Mouse (Mus musculus) neutrophil, adult 65 days (primary cell): ENCODE results near the gene Gm13040. TPM values are rescaled to one million over a fixed set of nuclear protein-coding genes. Genes with fewer than 3 reads are reported as not detected.

Experiments used
- total RNA-seq: library from RNA; stranded (reverse); gene quantifications from 2 replicates; pipeline ENCODE4 v1.2.4, GENCODE M21; 2023

The Gm13040 gene
- not detected in 2 replicates for total RNA-seq

GRCm38 (mm10) chr4:143535654-143536053 lies at the start of gene Gm13040:
Gm13040 (plus strand) TSS chr4:143535954.

GRCm38 (mm10) chr4:143511043-143511442 lies 24.7 kb upstream of the Gm13040 start, which contains the start of gene Gm13043:
Gm13043 (plus strand) TSS chr4:143511343.

GRCm38 (mm10) chr4:143551400-143551799 lies 15.6 kb downstream of the Gm13040 start, which contains the start of the genes BC080695 and Gm13057:
BC080695 (plus strand) TSS chr4:143551700.
Gm13057 (plus strand) TSS chr4:143551709.

Other genes with a start within 250 kb of the Gm13040 start
- gene Pdpn, start 236.4 kb upstream of the Gm13040 start, total RNA-seq: 1.1 and 2.5 TPM in 2 replicates
- not detected in 2 replicates for gene Lrrc38, start 186.2 kb upstream of the Gm13040 start, total RNA-seq
- not detected in 2 replicates for gene Pramel1, start 141.5 kb upstream of the Gm13040 start, total RNA-seq
- 52.0 and 56.6 TPM in 2 replicates for gene Pramef8, start 123.5 kb upstream of the Gm13040 start, total RNA-seq
- gene Oog4, start 85.6 kb upstream of the Gm13040 start, total RNA-seq: not detected in 2 replicates
- gene Gm13043, start 24.6 kb upstream of the Gm13040 start, total RNA-seq: not detected in 2 replicates
- not detected in 2 replicates for gene BC080695, start 15.7 kb downstream of the Gm13040 start, total RNA-seq
- gene Gm13057, start 15.8 kb downstream of the Gm13040 start, total RNA-seq: not detected in 2 replicates
- not detected in 2 replicates for gene Gm13083, start 79.0 kb downstream of the Gm13040 start, total RNA-seq
- not detected in 2 replicates for gene Gm13088, start 121.3 kb downstream of the Gm13040 start, total RNA-seq
- gene Gm13089, start 166.8 kb downstream of the Gm13040 start, total RNA-seq: not detected in 2 replicates
- not detected in 2 replicates for gene Gm13078, start 183.5 kb downstream of the Gm13040 start, total RNA-seq